Mouse (Mus musculus) liver, postnatal 0 days (tissue): ENCODE measurements around the gene Wwc1. TPM values are rescaled to one million over a fixed set of nuclear protein-coding genes. Genes with fewer than 3 reads are reported as not detected.
"Not testable (repeated sequence)": the region's sequence is repeated elsewhere in the genome, so short reads cannot be mapped to it uniquely, and the experiment has no call there.

ENCODE experiments used
- ATAC-seq: fragments of 200-750 bp; cut with Nextera tagmentation; 2 replicates; pipeline ENCODE4 v1.8.0; 2017; ENCODE audit warnings: mild to moderate bottlenecking, moderate library complexity
- DNase-seq: peaks from one replicate; pipeline ENCODE4 v3.0.0-alpha.2; 2016
- H3K27ac ChIP-seq: fragments of 300-500 bp; sonication (generic); 2 replicates; pipeline ENCODE4 v1.5.1; 2014; ENCODE audit warnings: antibody characterized with exemption, moderate library complexity, mild to moderate bottlenecking, low read depth
- H3K27me3 ChIP-seq: fragments of 300-500 bp; sonication (generic); 2 replicates; pipeline ENCODE4 v1.6.1; 2014; ENCODE audit warnings: low read length, control low read depth, mixed read lengths; ENCODE audit not compliant: insufficient read depth
- H3K36me3 ChIP-seq: fragments of 300-500 bp; sonication (generic); replicated peaks from 2 replicates; pipeline ENCODE4 v1.6.1; 2014; ENCODE audit warnings: mild to moderate bottlenecking, control low read depth, low read length, moderate library complexity, mixed read lengths; ENCODE audit not compliant: insufficient read depth
- H3K4me1 ChIP-seq: fragments of 300-500 bp; sonication (generic); 2 replicates; pipeline ENCODE4 v1.6.1; 2014; ENCODE audit warnings: antibody characterized with exemption, mild to moderate bottlenecking, control low read depth; ENCODE audit not compliant: insufficient read depth
- H3K4me2 ChIP-seq: fragments of 300-500 bp; sonication (generic); 2 replicates; pipeline ENCODE4 v1.6.1; 2014; ENCODE audit warnings: low read depth, mild to moderate bottlenecking, low read length, moderate library complexity, mixed read lengths
- H3K4me3 ChIP-seq: fragments of 300-500 bp; sonication (generic); 2 replicates; pipeline ENCODE4 v1.5.1; 2014; ENCODE audit warnings: low read depth, low read length
- H3K9ac ChIP-seq: fragments of 300-500 bp; sonication (generic); replicated peaks from 2 replicates; pipeline ENCODE4 v1.6.1; 2014; ENCODE audit warnings: mild to moderate bottlenecking, moderate library complexity
- H3K9me3 ChIP-seq: fragments of 300-500 bp; sonication (generic); 2 replicates; pipeline ENCODE4 v1.6.1; 2016; ENCODE audit warnings: mild to moderate bottlenecking, control low read depth, low read length, mixed read lengths
- CTCF ChIP-seq: sonication (generic); IDR thresholded peaks from 2 replicates; pipeline ENCODE4 v1.5.1; 2016; ENCODE audit warnings: antibody characterized with exemption, low read depth
- EP300 ChIP-seq: IDR thresholded peaks from 2 replicates; pipeline ENCODE4 v1.6.1; 2016; ENCODE audit warnings: antibody characterized with exemption, low read depth, mild to moderate bottlenecking
- WGBS: fragments of 180-500 bp; shearing (Covaris S2); extraction: QIAGEN DNeasy Blood & Tissue Kit; methylation state at CpG from one replicate; pipeline ENCODE4 v1.1.7; 2014; ENCODE audit not compliant: insufficient replicate concordance; 5-methylcytosine and 5-hydroxymethylcytosine counted together
- polyA plus RNA-seq: library from polyadenylated mRNA; unstranded; fragments of >200 nt; fragmentation: Nextera tagmentation; extraction: Ambion mirVana; gene quantifications from 2 replicates; pipeline ENCODE4 v1.2.1, GENCODE M21; 2015

Gene Wwc1
- polyA plus RNA-seq, 1 experiment from 2014 or later, result 6.3 TPM

GRCm38 (mm10) chr11:35854941-35855340, 125.4 kb downstream of the Wwc1 start:
- Histone ChIP-seq H3K9ac (no peak overlapping the region), H3K36me3 (peaks cover 14% of the 10 kb centered on the region), H3K4me2 (no peak overlapping the region), H3K27ac (no peak overlapping the region), H3K9me3 (no peaks in the 10 kb centered on the region), H3K4me1 (no peaks in the 10 kb centered on the region), H3K4me3 (no peak overlapping the region), H3K27me3 (no peaks in the 10 kb centered on the region)
- DNase-seq (no peak), ATAC-seq (no peak)
- WGBS, result 83% methylated on average over 5 of the region's 5 CpGs
- TF ChIP-seq EP300 (no peak), CTCF (no peak)

- Histone ChIP-seq H3K9ac (no peak overlapping the region), H3K4me3 (no peak overlapping the region), H3K4me1 (no peaks in the 10 kb centered on the region), H3K27ac (no peak overlapping the region), H3K4me2 (no peak overlapping the region), H3K36me3 (peaks cover 11% of the 10 kb centered on the region), H3K27me3 (no peaks in the 10 kb centered on the region), H3K9me3 (no peaks in the 10 kb centered on the region)
- no peak for ATAC-seq
- TF ChIP-seq EP300 (no peak), CTCF (no peak)
- no peak for DNase-seq
- WGBS, result 88% methylated on average over 4 of the region's 4 CpGs
Measured at GRCm38 (mm10) chr11:35853651-35854050, 126.7 kb downstream of the Wwc1 start.

- Histone ChIP-seq H3K27me3 (no peaks in the 10 kb centered on the region), H3K9ac (no peak overlapping the region), H3K9me3 (no peaks in the 10 kb centered on the region), H3K27ac (no peak overlapping the region), H3K4me1 (no peaks in the 10 kb centered on the region), H3K36me3 (peaks cover 11% of the 10 kb centered on the region), H3K4me3 (no peak overlapping the region), H3K4me2 (no peak overlapping the region)
- no peak for ATAC-seq
- TF ChIP-seq CTCF (peak; percentile 72), EP300 (no peak)
- DNase-seq, result peak; percentile 52
- 45% methylated on average over 4 of the region's 4 CpGs for WGBS
Measured at GRCm38 (mm10) chr11:35852731-35853130, 127.6 kb downstream of the Wwc1 start.

- DNase-seq, result no peak
- Histone ChIP-seq H3K4me3 (no peak overlapping the region), H3K27ac (no peak overlapping the region), H3K9me3 (no peaks in the 10 kb centered on the region), H3K9ac (no peak overlapping the region), H3K27me3 (no peaks in the 10 kb centered on the region), H3K4me2 (no peak overlapping the region), H3K36me3 (peaks cover 3% of the 10 kb centered on the region; the same call in 1 of the 2 replicates), H3K4me1 (no peaks in the 10 kb centered on the region)
- no peak for ATAC-seq
- no peak for TF ChIP-seq EP300
- no peak for TF ChIP-seq CTCF
- WGBS, result 72% methylated on average over 9 of the region's 9 CpGs
Measured at GRCm38 (mm10) chr11:35844299-35844698, 136.0 kb downstream of the Wwc1 start.

GRCm38 (mm10) chr11:35842560-35842959, 137.8 kb downstream of the Wwc1 start:
- H3K9ac ChIP-seq, H3K9me3 ChIP-seq, H3K4me2 ChIP-seq, H3K4me3 ChIP-seq, H3K27me3 ChIP-seq, H3K27ac ChIP-seq, ATAC-seq, DNase-seq, H3K4me1 ChIP-seq, H3K36me3 ChIP-seq: not testable (repeated sequence)
- WGBS, result 73% methylated on average over 4 of the region's 4 CpGs

GRCm38 (mm10) chr11:35841738-35842325, 138.5 kb downstream of the Wwc1 start:
- no peaks in the 10 kb centered on the region for H3K9me3 ChIP-seq
- ATAC-seq (peak; percentile 14; the same call in 1 of the 2 replicates), DNase-seq (no peak)
- no peak overlapping the region for H3K9ac ChIP-seq
- no peaks in the 10 kb centered on the region for H3K27me3 ChIP-seq
- TF ChIP-seq EP300, result no peak
- no peak for TF ChIP-seq CTCF
- 0 out of 2 replicates have a peak, but pooled peaks cover 4% of the 10 kb centered on the region for H3K4me1 ChIP-seq
- peaks cover 3% of the 10 kb centered on the region for H3K36me3 ChIP-seq
- no peak overlapping the region for H3K4me2 ChIP-seq
- H3K27ac ChIP-seq, result no peak overlapping the region
- WGBS, result 60% methylated on average over 21 of the region's 21 CpGs
- no peak overlapping the region for H3K4me3 ChIP-seq

GRCm38 (mm10) chr11:35840806-35841205, 139.5 kb downstream of the Wwc1 start:
- not testable (repeated sequence) for H3K27me3 ChIP-seq, DNase-seq, H3K27ac ChIP-seq, H3K4me2 ChIP-seq, H3K9ac ChIP-seq, H3K4me3 ChIP-seq, H3K4me1 ChIP-seq, ATAC-seq, H3K9me3 ChIP-seq, H3K36me3 ChIP-seq
- WGBS, result 87% methylated on average over 4 of the region's 4 CpGs
